Mouse (Mus musculus): ENCODE data around the gene Prss50. TPM values are rescaled to one million over a fixed set of nuclear protein-coding genes. Genes with fewer than 3 reads are reported as not detected.

Prss50 gene
- polyA plus RNA-seq, 1 experiment from 2014 or later = not detected

Other genes with a start within 250 kb of the Prss50 start
- 39.0 and 45.2 TPM in 2 replicates for gene Nradd, start 233.5 kb upstream of the Prss50 start, polyA plus RNA-seq (2016; fragmentation: Nextera tagmentation; extraction: Ambion mirVana)
- 1.8 and 2.1 TPM in 2 replicates for gene Nbeal2, start 203.8 kb upstream of the Prss50 start, polyA plus RNA-seq (2016; fragmentation: Nextera tagmentation; extraction: Ambion mirVana)
- 113 and 114 TPM in 2 replicates for gene Ccdc12, start 201.5 kb upstream of the Prss50 start, polyA plus RNA-seq (2016; fragmentation: Nextera tagmentation; extraction: Ambion mirVana)
- 2.0 TPM in 2 replicates for gene Myl3, start 116.1 kb upstream of the Prss50 start, polyA plus RNA-seq (2016; fragmentation: Nextera tagmentation; extraction: Ambion mirVana)
- gene Pth1r, start 110.8 kb upstream of the Prss50 start, polyA plus RNA-seq (2016; fragmentation: Nextera tagmentation; extraction: Ambion mirVana) = 44.3 and 52.4 TPM in 2 replicates
- not detected in 2 replicates for gene Prss42, start 59.8 kb upstream of the Prss50 start, polyA plus RNA-seq (2016; fragmentation: Nextera tagmentation; extraction: Ambion mirVana)
- gene Prss44, start 44.0 kb upstream of the Prss50 start, polyA plus RNA-seq (2016; fragmentation: Nextera tagmentation; extraction: Ambion mirVana) = not detected in 2 replicates
- gene Prss43, start 31.3 kb upstream of the Prss50 start, polyA plus RNA-seq (2016; fragmentation: Nextera tagmentation; extraction: Ambion mirVana) = not detected in 2 replicates
- not detected in 2 replicates for gene Prss45, start 23.4 kb upstream of the Prss50 start, polyA plus RNA-seq (2016; fragmentation: Nextera tagmentation; extraction: Ambion mirVana)
- gene Prss46, start 13.5 kb upstream of the Prss50 start, polyA plus RNA-seq (2016; fragmentation: Nextera tagmentation; extraction: Ambion mirVana) = not detected in 2 replicates
- 1.5 and 1.9 TPM in 2 replicates for gene Als2cl, start 21.9 kb downstream of the Prss50 start, polyA plus RNA-seq (2016; fragmentation: Nextera tagmentation; extraction: Ambion mirVana)
- gene Tmie, start 22.1 kb downstream of the Prss50 start, polyA plus RNA-seq (2016; fragmentation: Nextera tagmentation; extraction: Ambion mirVana) = 1.1 and 1.2 TPM in 2 replicates
- gene Fam240a, start 58.9 kb downstream of the Prss50 start, polyA plus RNA-seq (2016; fragmentation: Nextera tagmentation; extraction: Ambion mirVana) = not detected in 2 replicates
- gene Tdgf1, start 88.2 kb downstream of the Prss50 start, polyA plus RNA-seq (2016; fragmentation: Nextera tagmentation; extraction: Ambion mirVana) = not detected in 2 replicates
- 0.09 and 0.12 TPM in 2 replicates for gene Lrrc2, start 93.6 kb downstream of the Prss50 start, polyA plus RNA-seq (2016; fragmentation: Nextera tagmentation; extraction: Ambion mirVana)
- gene Rtp3, start 132.6 kb downstream of the Prss50 start, polyA plus RNA-seq (2016; fragmentation: Nextera tagmentation; extraction: Ambion mirVana) = not detected in 2 replicates
- gene Ltf, start 161.3 kb downstream of the Prss50 start, polyA plus RNA-seq (2016; fragmentation: Nextera tagmentation; extraction: Ambion mirVana) = 1.8 and 2.4 TPM in 2 replicates
- gene Ccrl2, start 199.6 kb downstream of the Prss50 start, polyA plus RNA-seq (2016; fragmentation: Nextera tagmentation; extraction: Ambion mirVana) = 0.97 and 1.4 TPM in 2 replicates